Mouse (Mus musculus) spleen, adult 2 months (tissue): ENCODE measurements around the gene Mdga1. TPM values are rescaled to one million over a fixed set of nuclear protein-coding genes. Genes with fewer than 3 reads are reported as not detected.

ENCODE experiments used
- DNase-seq, 2 experiments: peaks; one replicate each; pipeline versions ENCODE4 v3.0.0 to v3.0.0-alpha.2; 2012 to 2021; ENCODE audit warnings: low spot score in 2 of 2, low read depth in 1 of 2
- H3K27ac ChIP-seq: fragments of 200-500 bp; 2 replicates; pipeline ENCODE4 v1.5.1; 2012; ENCODE audit warnings: low read length, inconsistent platforms; ENCODE audit not compliant: insufficient read depth
- H3K27me3 ChIP-seq: fragments of 200-500 bp; 2 replicates; pipeline ENCODE4 v1.6.1; 2012; ENCODE audit warnings: mild to moderate bottlenecking, moderate library complexity, low read length, inconsistent platforms; ENCODE audit not compliant: control insufficient read depth, insufficient read depth
- H3K36me3 ChIP-seq: fragments of 200-500 bp; 2 replicates; pipeline ENCODE4 v1.6.1; 2012; ENCODE audit warnings: mild to moderate bottlenecking, low read length, inconsistent platforms; ENCODE audit not compliant: control insufficient read depth, insufficient read depth
- H3K4me1 ChIP-seq: fragments of 200-500 bp; 2 replicates; pipeline ENCODE4 v1.6.1; 2011; ENCODE audit warnings: inconsistent platforms; ENCODE audit not compliant: control insufficient read depth, insufficient read depth, insufficient read length
- H3K4me3 ChIP-seq: fragments of 200-500 bp; 2 replicates; pipeline ENCODE4 v1.5.1; 2011; ENCODE audit warnings: mild to moderate bottlenecking, inconsistent platforms; ENCODE audit not compliant: insufficient read depth, insufficient read length; ENCODE audit errors: extremely low read depth
- CTCF ChIP-seq: fragments of 200-500 bp; IDR thresholded peaks from 2 replicates; pipeline ENCODE4 v1.5.1; 2011; ENCODE audit warnings: mild to moderate bottlenecking, inconsistent platforms; ENCODE audit not compliant: insufficient read depth, insufficient read length, insufficient replicate concordance; ENCODE audit errors: extremely low read depth
- POLR2A ChIP-seq: fragments of 200-500 bp; IDR thresholded peaks from 2 replicates; pipeline ENCODE4 v1.6.1; 2011; ENCODE audit warnings: low read depth, low read length, inconsistent platforms
- WGBS: fragments of 180-500 bp; shearing (Covaris S2); methylation state at CpG from one replicate; pipeline ENCODE4 v1.1.7; 2018; 5-methylcytosine and 5-hydroxymethylcytosine counted together
- polyA plus RNA-seq: library from polyadenylated mRNA; depleted of rRNA; stranded (reverse); fragments of >200 nt; gene quantifications from 2 replicates; pipeline ENCODE4 v1.2.3, GENCODE M21; 2012

Mdga1 gene
- polyA plus RNA-seq, 1 experiment: 1.6 TPM

- 51% methylated on average over 3 of the region's 3 CpGs for WGBS
- TF ChIP-seq CTCF (no peak), POLR2A (no peak)
- no peak for DNase-seq
- no peak overlapping the region for H3K4me3 ChIP-seq
- no peaks in the 10 kb centered on the region for H3K36me3 ChIP-seq
- H3K27ac ChIP-seq: no peak overlapping the region
- no peaks in the 10 kb centered on the region for H3K4me1 ChIP-seq
- H3K27me3 ChIP-seq: no peaks in the 10 kb centered on the region
Measured at GRCm38 (mm10) chr17:29994011-29994410, 24.1 kb upstream of the Mdga1 start.

GRCm38 (mm10) chr17:29993488-29993887, 23.6 kb upstream of the Mdga1 start:
- H3K4me1 ChIP-seq: no peaks in the 10 kb centered on the region
- no peak overlapping the region for H3K27ac ChIP-seq
- H3K27me3 ChIP-seq: no peaks in the 10 kb centered on the region
- H3K4me3 ChIP-seq: no peak overlapping the region
- DNase-seq: no peak
- H3K36me3 ChIP-seq: no peaks in the 10 kb centered on the region
- TF ChIP-seq POLR2A (no peak), CTCF (no peak)
- WGBS: 92% methylated on average over 8 of the region's 8 CpGs

- WGBS: 77% methylated on average over 2 of the region's 2 CpGs
- no peak for TF ChIP-seq POLR2A
- no peak for TF ChIP-seq CTCF
Measured at GRCm38 (mm10) chr17:29990845-29991244, 21.0 kb upstream of the Mdga1 start.

GRCm38 (mm10) chr17:29990136-29990535, 20.2 kb upstream of the Mdga1 start:
- Histone ChIP-seq H3K27ac (no peak overlapping the region), H3K4me1 (no peaks in the 10 kb centered on the region), H3K27me3 (no peaks in the 10 kb centered on the region), H3K36me3 (no peaks in the 10 kb centered on the region), H3K4me3 (no peak overlapping the region)
- DNase-seq: no peak
- WGBS: 96% methylated on average over 3 of the region's 3 CpGs
- TF ChIP-seq CTCF (no peak), POLR2A (no peak)

More at GRCm38 (mm10) chr17:29990845-29991244, 21.0 kb upstream of the Mdga1 start:
- no peak overlapping the region for H3K4me3 ChIP-seq
- no peaks in the 10 kb centered on the region for H3K36me3 ChIP-seq
- H3K4me1 ChIP-seq: no peaks in the 10 kb centered on the region
- no peaks in the 10 kb centered on the region for H3K27me3 ChIP-seq
- no peak overlapping the region for H3K27ac ChIP-seq
- no peak for DNase-seq

- TF ChIP-seq POLR2A (no peak), CTCF (no peak)
- H3K36me3 ChIP-seq: no peaks in the 10 kb centered on the region
- H3K4me1 ChIP-seq: no peaks in the 10 kb centered on the region
- WGBS: 80% methylated on average over 5 of the region's 5 CpGs
- no peak overlapping the region for H3K4me3 ChIP-seq
- H3K27me3 ChIP-seq: no peaks in the 10 kb centered on the region
- no peak overlapping the region for H3K27ac ChIP-seq
- no peak for DNase-seq
Measured at GRCm38 (mm10) chr17:29989653-29990052, 19.8 kb upstream of the Mdga1 start.

- 37% methylated on average over 5 of the region's 5 CpGs for WGBS
- no peaks in the 10 kb centered on the region for H3K27me3 ChIP-seq
- no peak for DNase-seq
- H3K27ac ChIP-seq: no peak overlapping the region
- TF ChIP-seq CTCF (no peak), POLR2A (no peak)
- no peaks in the 10 kb centered on the region for H3K36me3 ChIP-seq
- no peak overlapping the region for H3K4me3 ChIP-seq
- H3K4me1 ChIP-seq: no peaks in the 10 kb centered on the region
Measured at GRCm38 (mm10) chr17:29988141-29988540, 18.3 kb upstream of the Mdga1 start.

- DNase-seq: no peak
- TF ChIP-seq POLR2A: no peak
- TF ChIP-seq CTCF: no peak
- Histone ChIP-seq H3K27me3 (no peaks in the 10 kb centered on the region), H3K27ac (no peak overlapping the region), H3K4me3 (no peak overlapping the region), H3K36me3 (no peaks in the 10 kb centered on the region), H3K4me1 (no peaks in the 10 kb centered on the region)
- WGBS: 70% methylated on average over 3 of the region's 3 CpGs
Measured at GRCm38 (mm10) chr17:29985534-29985933, 15.6 kb upstream of the Mdga1 start.

GRCm38 (mm10) chr17:29984931-29985330, 15.0 kb upstream of the Mdga1 start:
- H3K27ac ChIP-seq: no peak overlapping the region
- DNase-seq: no peak
- TF ChIP-seq POLR2A (no peak), CTCF (no peak)
- no peak overlapping the region for H3K4me3 ChIP-seq
- H3K36me3 ChIP-seq: no peaks in the 10 kb centered on the region
- H3K27me3 ChIP-seq: no peaks in the 10 kb centered on the region
- 85% methylated on average over 7 of the region's 7 CpGs for WGBS
- H3K4me1 ChIP-seq: peaks cover 4% of the 10 kb centered on the region; the same call in 1 of the 2 replicates
